Mouse (Mus musculus) T-cell, adult 66 days (primary cell): Measurements from ENCODE around the gene Fam227b. TPM values are rescaled to one million over a fixed set of nuclear protein-coding genes. Genes with fewer than 3 reads are reported as not detected.

Source experiments
- total RNA-seq, 2 experiments: library from RNA; stranded (reverse); gene quantifications; 3 replicates in 1 of 2; 4 replicates in 1 of 2; pipeline ENCODE4 v1.2.4; 2023

Fam227b gene
- total RNA-seq, result not detected

GRCm38 (mm10) chr2:126151855-126152571 lies at the start of gene Fam227b, which contains the start of gene Dtwd1:
TSS of gene Fam227b (minus strand) at chr2:126152004.
TSS of gene Dtwd1 (plus strand) at chr2:126152141.

GRCm38 (mm10) chr2:126034379-126035005 lies 117.3 kb downstream of the Fam227b start, which contains the start of gene Fgf7:
TSS of gene Fgf7 (plus strand) at chr2:126034658.

Other genes with a start within 250 kb of the Fam227b start
- gene Fgf7, start 117.3 kb downstream of the Fam227b start, total RNA-seq, result 1 to 10 TPM in 1 of 2 experiments, not detected in 1; 1.4 TPM
- gene Dtwd1, start 137 bp upstream of the Fam227b start, total RNA-seq, result 1 to 10 TPM; 5.5 to 6.0 TPM
- gene Gm17555, start 63.1 kb upstream of the Fam227b start, total RNA-seq, result under 1 TPM in 1 of 2 experiments, not detected in 1; 0.50 TPM